Mouse (Mus musculus) MEL (cell line): ENCODE data around the gene Tbc1d16. TPM values are rescaled to one million over a fixed set of nuclear protein-coding genes. Genes with fewer than 3 reads are reported as not detected.

Source experiments
- DNase-seq: peaks from one replicate; pipeline ENCODE4 v3.0.0; 2011; ENCODE audit warnings: low read depth, low spot score
- H3K27ac ChIP-seq: 2 replicates; pipeline ENCODE4 v1.5.1; 2012; ENCODE audit warnings: low read depth, mild to moderate bottlenecking, control low read depth, low read length, moderate library complexity; ENCODE audit not compliant: control insufficient read depth
- H3K27me3 ChIP-seq, 2 experiments: fragments of 150-350 bp in 1 of 2; sonication (generic) in 1 of 2; 2 replicates each; pipeline ENCODE4 v1.6.1; 2012; ENCODE audit warnings: low read length in 2 of 2, mild to moderate bottlenecking in 2 of 2, improper control_type of control experiment in 1 of 2, moderate library complexity in 1 of 2; ENCODE audit not compliant: insufficient read depth in 2 of 2, control insufficient read depth in 1 of 2
- H3K36me3 ChIP-seq, 2 experiments: 2 replicates each; pipeline ENCODE4 v1.6.1; 2012 to 2014; ENCODE audit warnings: low read length in 2 of 2, improper control_type of control experiment in 1 of 2, inconsistent platforms in 1 of 2, mild to moderate bottlenecking in 1 of 2; ENCODE audit not compliant: insufficient read depth in 2 of 2, control insufficient read depth in 1 of 2
- H3K4me1 ChIP-seq, 2 experiments: fragments of 150-350 bp in 1 of 2; sonication (generic) in 1 of 2; 2 replicates each; pipeline ENCODE4 v1.6.1; 2012; ENCODE audit warnings: low read length in 2 of 2, improper control_type of control experiment in 1 of 2, mild to moderate bottlenecking in 1 of 2; ENCODE audit not compliant: insufficient read depth in 2 of 2, control insufficient read depth in 1 of 2
- H3K4me3 ChIP-seq, 2 experiments: fragments of 150-350 bp in 1 of 2; sonication (generic) in 1 of 2; 2 replicates each; pipeline ENCODE4 v1.5.1; 2012; ENCODE audit warnings: low read depth in 2 of 2, low read length in 2 of 2, mild to moderate bottlenecking in 2 of 2, moderate library complexity in 2 of 2, control low read depth in 1 of 2, improper control_type of control experiment in 1 of 2; ENCODE audit not compliant: control insufficient read depth in 1 of 2, insufficient read depth in 1 of 2
- H3K79me2 ChIP-seq: 2 replicates; pipeline ENCODE4 v1.6.1; 2012; ENCODE audit warnings: mild to moderate bottlenecking, low read length, moderate library complexity; ENCODE audit not compliant: control insufficient read depth, poor library complexity, insufficient read depth
- H3K9ac ChIP-seq: 2 replicates; pipeline ENCODE4 v1.6.1; 2012; ENCODE audit warnings: low read depth, mild to moderate bottlenecking, control low read depth, low read length, moderate library complexity; ENCODE audit not compliant: control insufficient read depth, poor library complexity, severe bottlenecking
- H3K9me3 ChIP-seq: fragments of 150-350 bp; sonication (generic); replicated peaks from 2 replicates; pipeline ENCODE4 v1.6.1; 2012; ENCODE audit warnings: mild to moderate bottlenecking, low read length, improper control_type of control experiment, moderate library complexity; ENCODE audit not compliant: insufficient read depth
- BHLHE40 ChIP-seq: IDR thresholded peaks from 2 replicates; pipeline ENCODE4 v1.6.1; 2012; ENCODE audit warnings: low read depth, mild to moderate bottlenecking, inconsistent platforms, low read length, improper control_type of control experiment, borderline replicate concordance
- CHD1 ChIP-seq: IDR thresholded peaks from 2 replicates; pipeline ENCODE4 v1.6.1; 2012; ENCODE audit warnings: low read depth, mild to moderate bottlenecking, inconsistent platforms, low read length, improper control_type of control experiment
- CHD2 ChIP-seq: IDR thresholded peaks from 2 replicates; pipeline ENCODE4 v1.6.1; 2011; ENCODE audit warnings: low read length, improper control_type of control experiment
- CTCF ChIP-seq, 3 experiments: IDR thresholded peaks in 2 of 3; conservative IDR thresholded peaks in 1 of 3; 2 replicates each; pipeline ENCODE4 v1.5.1; 2011 to 2012; ENCODE audit warnings: low read length in 3 of 3, low read depth in 2 of 3, mild to moderate bottlenecking in 2 of 3, improper control_type of control experiment in 1 of 3, inconsistent platforms in 1 of 3, mixed read lengths in 1 of 3, moderate library complexity in 1 of 3; ENCODE audit not compliant: control insufficient read depth in 1 of 3, insufficient read depth in 1 of 3, poor library complexity in 1 of 3, severe bottlenecking in 1 of 3
- E2F4 ChIP-seq: IDR thresholded peaks from 2 replicates; pipeline ENCODE4 v1.6.1; 2011; ENCODE audit warnings: low read depth, low read length, improper control_type of control experiment, borderline replicate concordance
- ELF1 ChIP-seq: IDR thresholded peaks from 2 replicates; pipeline ENCODE4 v1.6.1; 2014; ENCODE audit warnings: low read depth, mild to moderate bottlenecking, inconsistent platforms, low read length, improper control_type of control experiment, moderate library complexity
- EP300 ChIP-seq, 2 experiments: IDR thresholded peaks; 2 replicates each; pipeline ENCODE4 v1.6.1; 2011; ENCODE audit warnings: improper control_type of control experiment in 2 of 2, low read length in 2 of 2, low read depth in 1 of 2, mild to moderate bottlenecking in 1 of 2
- ETS1 ChIP-seq: IDR thresholded peaks from 2 replicates; pipeline ENCODE4 v1.6.1; 2012; ENCODE audit warnings: low read depth, mild to moderate bottlenecking, inconsistent platforms, low read length, improper control_type of control experiment, moderate library complexity
- GABPA ChIP-seq: IDR thresholded peaks from 2 replicates; pipeline ENCODE4 v1.6.1; 2012; ENCODE audit warnings: low read depth, mild to moderate bottlenecking, inconsistent platforms, low read length, improper control_type of control experiment, moderate library complexity
- GATA1 ChIP-seq: IDR thresholded peaks from 2 replicates; pipeline ENCODE4 v1.6.1; 2011; ENCODE audit warnings: low read depth, low read length, improper control_type of control experiment
- HCFC1 ChIP-seq: IDR thresholded peaks from 2 replicates; pipeline ENCODE4 v1.6.1; 2012; ENCODE audit warnings: low read depth, mild to moderate bottlenecking, inconsistent platforms, low read length, improper control_type of control experiment, moderate library complexity
- JUND ChIP-seq: IDR thresholded peaks from 2 replicates; pipeline ENCODE4 v1.6.1; 2011; ENCODE audit warnings: low read depth, mild to moderate bottlenecking, improper control_type of control experiment, low read length
- KAT2A ChIP-seq: conservative IDR thresholded peaks from 2 replicates; pipeline ENCODE4 v1.6.1; 2012; ENCODE audit warnings: low read depth, low read length, improper control_type of control experiment, inconsistent platforms
- MAFK ChIP-seq: IDR thresholded peaks from 2 replicates; pipeline ENCODE4 v1.6.1; 2011; ENCODE audit warnings: low read depth, mild to moderate bottlenecking, low read length, improper control_type of control experiment, borderline replicate concordance
- MEF2A ChIP-seq: IDR thresholded peaks from 2 replicates; pipeline ENCODE4 v1.6.1; 2014; ENCODE audit warnings: low read depth, mild to moderate bottlenecking, inconsistent platforms, low read length, improper control_type of control experiment; ENCODE audit not compliant: poor library complexity, insufficient replicate concordance, severe bottlenecking; ENCODE audit errors: extremely low read depth
- MXI1 ChIP-seq: IDR thresholded peaks from 2 replicates; pipeline ENCODE4 v1.6.1; 2011; ENCODE audit warnings: mild to moderate bottlenecking, low read depth, low read length, improper control_type of control experiment
- MYB ChIP-seq: IDR thresholded peaks from 2 replicates; pipeline ENCODE4 v1.6.1; 2011; ENCODE audit warnings: mild to moderate bottlenecking, low read depth, low read length, improper control_type of control experiment
- MYC ChIP-seq: IDR thresholded peaks from 2 replicates; pipeline ENCODE4 v1.6.1; 2011; ENCODE audit warnings: low read depth, mild to moderate bottlenecking, low read length, improper control_type of control experiment, moderate library complexity
- NELFE ChIP-seq: IDR thresholded peaks from 2 replicates; pipeline ENCODE4 v1.6.1; 2011; ENCODE audit warnings: low read depth, low read length, improper control_type of control experiment
- NRF1 ChIP-seq: IDR thresholded peaks from 2 replicates; pipeline ENCODE4 v1.6.1; 2014; ENCODE audit warnings: low read depth, mild to moderate bottlenecking, inconsistent platforms, low read length, improper control_type of control experiment, moderate library complexity; ENCODE audit not compliant: poor library complexity, insufficient read depth, severe bottlenecking
- POLR2A ChIP-seq, 2 experiments: IDR thresholded peaks; 2 replicates each; pipeline ENCODE4 v1.6.1; 2011 to 2012; ENCODE audit warnings: low read length in 2 of 2, mild to moderate bottlenecking in 2 of 2, control low read depth in 1 of 2, improper control_type of control experiment in 1 of 2, low read depth in 1 of 2, moderate library complexity in 1 of 2; ENCODE audit not compliant: control insufficient read depth in 1 of 2, insufficient read depth in 1 of 2, poor library complexity in 1 of 2
- POLR2AphosphoS2 ChIP-seq: IDR thresholded peaks from 2 replicates; pipeline ENCODE4 v1.6.1; 2011; ENCODE audit warnings: low read length, improper control_type of control experiment
- POLR2AphosphoS5 ChIP-seq: IDR thresholded peaks from 2 replicates; pipeline ENCODE4 v1.6.1; 2012; ENCODE audit warnings: low read depth, borderline replicate concordance, mild to moderate bottlenecking, inconsistent platforms, low read length, moderate library complexity, mixed read lengths
- RAD21 ChIP-seq: IDR thresholded peaks from 2 replicates; pipeline ENCODE4 v1.6.1; 2011; ENCODE audit warnings: mild to moderate bottlenecking, low read depth, low read length, improper control_type of control experiment
- RCOR1 ChIP-seq: IDR thresholded peaks from 2 replicates; pipeline ENCODE4 v1.6.1; 2012; ENCODE audit warnings: low read depth, mild to moderate bottlenecking, inconsistent platforms, low read length, improper control_type of control experiment
- SIN3A ChIP-seq: IDR thresholded peaks from 2 replicates; pipeline ENCODE4 v1.6.1; 2012; ENCODE audit warnings: low read length, improper control_type of control experiment, inconsistent platforms
- SMC3 ChIP-seq: IDR thresholded peaks from 2 replicates; pipeline ENCODE4 v1.6.1; 2011; ENCODE audit warnings: low read depth, low read length, improper control_type of control experiment
- TAL1 ChIP-seq: IDR thresholded peaks from 2 replicates; pipeline ENCODE4 v1.6.1; 2012; ENCODE audit warnings: mild to moderate bottlenecking, inconsistent platforms, low read length, moderate library complexity, mixed read lengths
- TBP ChIP-seq: IDR thresholded peaks from 2 replicates; pipeline ENCODE4 v1.8.0; 2011; ENCODE audit warnings: low read depth, low read length, improper control_type of control experiment
- TCF12 ChIP-seq: IDR thresholded peaks from 2 replicates; pipeline ENCODE4 v1.6.1; 2014; ENCODE audit warnings: low read depth, mild to moderate bottlenecking, inconsistent platforms, low read length, improper control_type of control experiment, moderate library complexity
- UBTF ChIP-seq: IDR thresholded peaks from 2 replicates; pipeline ENCODE4 v1.6.1; 2012; ENCODE audit warnings: low read depth, mild to moderate bottlenecking, inconsistent platforms, low read length, improper control_type of control experiment, moderate library complexity, borderline replicate concordance; ENCODE audit not compliant: insufficient read depth
- USF1 ChIP-seq: IDR thresholded peaks from 2 replicates; pipeline ENCODE4 v1.6.1; 2014; ENCODE audit warnings: low read depth, mild to moderate bottlenecking, inconsistent platforms, low read length, improper control_type of control experiment, moderate library complexity
- USF2 ChIP-seq, 2 experiments: IDR thresholded peaks; 2 replicates each; pipeline ENCODE4 v1.6.1; 2011 to 2012; ENCODE audit warnings: improper control_type of control experiment in 2 of 2, low read length in 2 of 2, borderline replicate concordance in 1 of 2, inconsistent platforms in 1 of 2, low read depth in 1 of 2, mild to moderate bottlenecking in 1 of 2; ENCODE audit not compliant: insufficient read depth in 1 of 2
- ZC3H11A ChIP-seq: IDR thresholded peaks from 2 replicates; pipeline ENCODE4 v1.6.1; 2012; ENCODE audit warnings: low read depth, mild to moderate bottlenecking, inconsistent platforms, low read length, improper control_type of control experiment
- ZKSCAN1 ChIP-seq: IDR thresholded peaks from 2 replicates; pipeline ENCODE4 v1.6.1; 2012; ENCODE audit warnings: low read depth, mild to moderate bottlenecking, inconsistent platforms, low read length, improper control_type of control experiment, moderate library complexity
- ZMIZ1 ChIP-seq: IDR thresholded peaks from 2 replicates; pipeline ENCODE4 v1.6.1; 2012; ENCODE audit warnings: low read depth, mild to moderate bottlenecking, inconsistent platforms, low read length, improper control_type of control experiment, moderate library complexity
- ZNF384 ChIP-seq: IDR thresholded peaks from 2 replicates; pipeline ENCODE4 v1.6.1; 2012; ENCODE audit warnings: low read depth, mild to moderate bottlenecking, inconsistent platforms, low read length, improper control_type of control experiment
- polyA plus RNA-seq, 2 experiments: library from polyadenylated mRNA; stranded (reverse) in 1 of 2; unstranded in 1 of 2; fragments of >175 nt in 1 of 2; fragments of >200 nt in 1 of 2; gene quantifications; 2 replicates each; pipeline versions ENCODE4 v1.2.1 to v1.2.4; 2012; ENCODE audit warnings: low replicate concordance in 2 of 2, low read depth in 1 of 2; ENCODE audit not compliant: insufficient read length in 2 of 2, insufficient read depth in 1 of 2, missing spikeins in 1 of 2
- total RNA-seq: library from RNA; depleted of rRNA; stranded (reverse); fragments of 300-350 nt; gene quantifications from 2 replicates; pipeline ENCODE4 v1.2.3, GENCODE M21; 2012

The Tbc1d16 gene
- total and polyA plus RNA-seq, 3 experiments: 13.6 to 19.2 TPM; not detected in 1

DNA sequence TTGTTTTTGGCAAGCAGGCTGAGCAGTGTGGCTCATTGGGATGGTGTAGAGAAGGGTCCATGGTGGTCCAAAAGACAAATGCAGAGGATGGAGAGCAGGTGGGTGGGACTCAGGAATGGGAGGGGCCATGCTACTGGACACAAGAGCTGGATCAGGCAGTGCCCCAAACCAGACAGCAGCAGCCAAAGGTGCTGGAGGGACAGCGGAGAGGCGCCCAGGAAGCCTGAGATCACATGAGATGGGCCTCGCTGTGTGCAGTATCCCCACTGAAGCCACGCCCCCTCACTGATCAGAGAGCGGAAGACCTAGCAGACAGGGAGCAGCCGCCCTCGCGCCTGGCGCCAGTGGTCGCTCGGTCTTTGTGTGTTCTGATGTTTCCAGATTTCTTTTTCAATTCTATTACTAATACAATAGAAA is 10.0 kb upstream of the Tbc1d16 start:
- Histone ChIP-seq H3K27ac (peak overlapping the region; percentile 59), H3K9me3 (no peaks in the 10 kb centered on the region), H3K79me2 (no peaks in the 10 kb centered on the region; the same call in 1 of the 2 replicates), H3K4me3 (peak overlapping the region; percentile 73 to 91), H3K27me3 (peaks cover 0 to 2% of the 10 kb centered on the region in 2 experiments; a peak in 1 of 4 replicates), H3K36me3 (peaks cover 0 to 8% of the 10 kb centered on the region in 2 experiments; a peak in 2 of 4 replicates), H3K9ac (peak overlapping the region; percentile 79), H3K4me1 (peaks cover 3 to 16% of the 10 kb centered on the region in 2 experiments; a peak in 3 of 4 replicates)
- DNase-seq: peak; percentile 94
- TF ChIP-seq SIN3A (peak; percentile 76; the same call in 1 of the 2 replicates), ZKSCAN1 (no peak), JUND (no peak), KAT2A (no peak), MYB (no peak), UBTF (no peak), MAFK (no peak), CHD1 (no peak), MYC (no peak), BHLHE40 (no peak; the same call in 1 of the 2 replicates), POLR2AphosphoS2 (no peak), ETS1 (peak; percentile 20; the same call in 1 of the 2 replicates), POLR2AphosphoS5 (no peak), EP300 (IDR thresholded peaks at IDR 0.05; ENCODE audit: low read depth in 1 of 2, low read length in 2 of 2) (no peak), RCOR1 (no peak), HCFC1 (peak; percentile 10), CHD2 (no peak), MEF2A (no peak), USF1 (peak; percentile 68), ZC3H11A (no peak), ELF1 (peak; percentile 56; the same call in 1 of the 2 replicates), TBP (peak; percentile 68; the same call in 1 of the 2 replicates), TAL1 (no peak), ZNF384 (no peak), NRF1 (no peak), POLR2A (IDR thresholded peaks at IDR 0.05; ENCODE audit: control insufficient read depth in 1 of 2, insufficient read depth in 1 of 2, low read depth in 1 of 2, low read length in 2 of 2, poor library complexity in 1 of 2) (peak in 1 of 2 experiments; percentile 81; a peak in 3 of 4 replicates), ZMIZ1 (peak; percentile 55; the same call in 1 of the 2 replicates), TCF12 (peak; percentile 60), SMC3 (no peak), RAD21 (no peak), E2F4 (no peak), USF2 (IDR thresholded peaks at IDR 0.05; ENCODE audit: borderline replicate concordance in 1 of 2, insufficient read depth in 1 of 2, low read depth in 1 of 2, low read length in 2 of 2) (no peak), CTCF (IDR thresholded peaks at IDR 0.05 in 2 of 3, conservative IDR thresholded peaks at IDR 0.05 in 1 of 3; ENCODE audit: control insufficient read depth in 1 of 3, insufficient read depth in 1 of 3, low read depth in 2 of 3, low read length in 3 of 3, poor library complexity in 1 of 3, severe bottlenecking in 1 of 3) (no peak), GABPA (no peak), NELFE (peak; percentile 55; the same call in 1 of the 2 replicates), MXI1 (peak; percentile 63), GATA1 (no peak)
